Mouse (Mus musculus) neural tube, embryonic 11.5 days (tissue): Measurements from ENCODE around the gene Syngap1. TPM values are rescaled to one million over a fixed set of nuclear protein-coding genes. Genes with fewer than 3 reads are reported as not detected.
"Not testable (repeated sequence)": the region's sequence is repeated elsewhere in the genome, so short reads cannot be mapped to it uniquely, and the experiment has no call there.

ENCODE experiments used
- ATAC-seq: fragments of 200-750 bp; cut with Nextera tagmentation; 2 replicates; pipeline ENCODE4 v1.8.0; 2017; ENCODE audit warnings: moderate number of reproducible peaks, mild to moderate bottlenecking, moderate TSS enrichment, moderate library complexity; ENCODE audit not compliant: insufficient read depth, low FRiP score, low TSS enrichment
- DNase-seq: peaks from one replicate; pipeline ENCODE4 v3.0.0-alpha.2; 2015; ENCODE audit warnings: low spot score
- H3K27ac ChIP-seq: fragments of 300-500 bp; sonication (generic); 2 replicates; pipeline ENCODE4 v1.5.1; 2014; ENCODE audit warnings: low read depth, mild to moderate bottlenecking, low read length
- H3K27me3 ChIP-seq: fragments of 300-500 bp; sonication (generic); 2 replicates; pipeline ENCODE4 v1.6.1; 2014; ENCODE audit warnings: mild to moderate bottlenecking, low read length, mixed read lengths; ENCODE audit not compliant: control insufficient read depth, insufficient read depth
- H3K36me3 ChIP-seq: fragments of 300-500 bp; sonication (generic); 2 replicates; pipeline ENCODE4 v1.6.1; 2014; ENCODE audit warnings: mild to moderate bottlenecking, low read length, moderate library complexity, mixed read lengths; ENCODE audit not compliant: control insufficient read depth, insufficient read depth
- H3K4me1 ChIP-seq: fragments of 300-500 bp; sonication (generic); 2 replicates; pipeline ENCODE4 v1.6.1; 2014; ENCODE audit warnings: low read length, mixed read lengths; ENCODE audit not compliant: control insufficient read depth, insufficient read depth
- H3K4me2 ChIP-seq: fragments of 300-500 bp; sonication (generic); 2 replicates; pipeline ENCODE4 v1.6.1; 2014; ENCODE audit warnings: low read depth, mild to moderate bottlenecking, moderate library complexity
- H3K4me3 ChIP-seq: fragments of 300-500 bp; sonication (generic); 2 replicates; pipeline ENCODE4 v1.5.1; 2014; ENCODE audit warnings: low read depth, low read length
- H3K9ac ChIP-seq: fragments of 300-500 bp; sonication (generic); 2 replicates; pipeline ENCODE4 v1.6.1; 2014; ENCODE audit warnings: mild to moderate bottlenecking, low read length
- H3K9me3 ChIP-seq: fragments of 300-500 bp; sonication (generic); 2 replicates; pipeline ENCODE4 v1.6.1; 2016; ENCODE audit warnings: low read length; ENCODE audit not compliant: control insufficient read depth
- WGBS: fragments of 180-500 bp; shearing (Covaris S2); extraction: QIAGEN DNeasy Blood & Tissue Kit; methylation state at CpG from one replicate; pipeline ENCODE4 v1.1.7; 2014; 5-methylcytosine and 5-hydroxymethylcytosine counted together
- polyA plus RNA-seq: library from polyadenylated mRNA; unstranded; fragments of >200 nt; fragmentation: Nextera tagmentation; extraction: Ambion mirVana; gene quantifications from 2 replicates; pipeline ENCODE4 v1.2.1, GENCODE M21; 2014

Syngap1 gene
- 2.6 and 2.8 TPM in 2 replicates for polyA plus RNA-seq

- Histone ChIP-seq H3K27me3 (no peaks in the 10 kb centered on the region), H3K4me1 (peaks cover 13% of the 10 kb centered on the region), H3K4me2 (peak within 1 kb of the TSS; percentile 63), H3K36me3 (peaks cover 2% of the 10 kb centered on the region; the same call in 1 of the 2 replicates), H3K9ac (peak within 1 kb of the TSS; percentile 65), H3K4me3 (peak within 1 kb of the TSS; percentile 65), H3K9me3 (no peaks in the 10 kb centered on the region), H3K27ac (peak within 1 kb of the TSS; percentile 73)
- DNase-seq (peak; percentile 47), ATAC-seq (no peak)
- 2% methylated on average over 21 of the region's 24 CpGs for WGBS
These were observed at the start of gene Syngap1 for GRCm38 (mm10) chr17:26941031-26941789. Gene Syngap1 (plus strand): TSS chr17:26941253.

DNA sequence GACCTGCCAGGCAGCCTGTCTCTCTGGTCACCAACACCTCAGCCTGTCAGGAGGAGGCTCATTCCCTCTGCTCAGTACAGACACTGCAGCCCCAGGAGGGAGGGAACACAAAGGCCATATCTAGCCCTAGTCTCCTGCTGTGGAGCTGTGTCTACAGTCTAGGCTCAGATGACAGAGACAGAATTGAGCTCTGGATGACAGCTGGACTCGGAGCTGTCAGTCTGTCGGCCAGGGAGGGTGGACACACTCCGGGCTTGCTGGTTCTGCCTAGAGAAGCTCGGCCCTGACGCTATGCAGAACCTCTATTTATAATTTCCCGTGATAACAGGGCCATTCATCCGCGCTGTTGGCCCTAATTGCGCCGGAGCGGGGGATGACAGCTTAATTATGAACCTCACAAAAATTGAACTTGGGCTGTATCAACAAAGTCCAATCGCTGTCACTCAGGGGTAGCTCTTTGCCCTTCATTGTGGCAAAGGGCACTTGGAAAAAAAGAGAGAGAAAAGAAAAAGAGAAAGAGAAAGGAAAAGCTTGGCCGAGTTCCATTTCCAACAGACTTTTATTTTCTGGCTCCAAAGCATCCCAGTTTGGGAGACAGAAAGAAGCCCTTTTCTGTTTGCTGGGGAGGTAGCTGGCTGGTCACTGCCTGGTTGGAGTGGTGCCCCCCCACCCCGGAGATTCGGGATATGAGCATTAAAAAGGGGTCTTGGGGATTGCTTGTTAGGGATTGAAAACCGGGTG lies 48.2 kb upstream of the Syngap1 start:
- Histone ChIP-seq H3K36me3 (no peaks in the 10 kb centered on the region), H3K9me3 (no peaks in the 10 kb centered on the region), H3K4me3 (no peak overlapping the region), H3K4me1 (no peaks in the 10 kb centered on the region), H3K9ac (no peak overlapping the region), H3K4me2 (no peak overlapping the region), H3K27ac (no peak overlapping the region), H3K27me3 (no peaks in the 10 kb centered on the region)
- 69% methylated on average over 16 of the region's 16 CpGs for WGBS
- ATAC-seq (no peak), DNase-seq (no peak)

GRCm38 (mm10) chr17:26893492-26893891 lies 47.6 kb upstream of the Syngap1 start:
- Histone ChIP-seq H3K36me3 (no peaks in the 10 kb centered on the region), H3K4me1 (no peaks in the 10 kb centered on the region), H3K27ac (no peak overlapping the region), H3K9me3 (no peaks in the 10 kb centered on the region), H3K27me3 (no peaks in the 10 kb centered on the region), H3K9ac (no peak overlapping the region), H3K4me2 (no peak overlapping the region), H3K4me3 (no peak overlapping the region)
- DNase-seq, result no peak
- no peak for ATAC-seq
- WGBS, result 63% methylated on average over 6 of the region's 6 CpGs

- no peak overlapping the region for H3K4me3 ChIP-seq
- no peaks in the 10 kb centered on the region for H3K36me3 ChIP-seq
- DNase-seq, result no peak
- H3K4me2 ChIP-seq, result no peak overlapping the region
- H3K9me3 ChIP-seq, result no peaks in the 10 kb centered on the region
- whole genome bisulfite sequencing, result 81% methylated on average over 6 of the region's 6 CpGs
- H3K4me1 ChIP-seq, result no peaks in the 10 kb centered on the region
- H3K27me3 ChIP-seq, result no peaks in the 10 kb centered on the region
- no peak for ATAC-seq
- H3K9ac ChIP-seq, result no peak overlapping the region
- H3K27ac ChIP-seq, result no peak overlapping the region
These were observed 46.7 kb upstream of the Syngap1 start for GRCm38 (mm10) chr17:26894342-26894741.

DNA sequence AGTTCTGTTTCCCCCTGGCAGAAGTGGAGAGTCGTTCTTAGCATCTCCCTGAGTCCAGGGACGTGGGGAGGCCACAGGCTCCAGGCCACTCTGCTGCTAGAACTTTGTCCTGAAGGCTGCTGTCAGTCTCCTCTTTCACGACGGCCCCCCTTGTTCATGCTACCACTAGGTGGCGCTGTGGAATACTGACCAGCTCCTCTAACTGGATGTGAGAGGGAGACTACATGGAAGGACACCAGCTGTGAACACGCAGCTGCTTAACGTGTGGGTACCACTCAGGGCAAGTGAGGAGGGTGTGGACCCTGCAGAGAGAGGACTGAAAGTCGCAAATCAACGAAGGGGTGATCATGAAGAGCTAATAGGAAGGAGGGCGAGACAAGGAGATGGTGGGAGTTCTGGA lies 45.5 kb upstream of the Syngap1 start:
- DNase-seq (peak; percentile 75), ATAC-seq (no peak)
- Histone ChIP-seq H3K9me3 (no peaks in the 10 kb centered on the region), H3K27ac (no peak overlapping the region), H3K4me1 (no peaks in the 10 kb centered on the region), H3K4me3 (no peak overlapping the region), H3K36me3 (no peaks in the 10 kb centered on the region), H3K9ac (no peak overlapping the region), H3K4me2 (no peak overlapping the region), H3K27me3 (no peaks in the 10 kb centered on the region)
- WGBS, result 15% methylated on average over 10 of the region's 10 CpGs

- Histone ChIP-seq H3K4me1 (no peaks in the 10 kb centered on the region), H3K4me3 (no peak overlapping the region), H3K36me3 (no peaks in the 10 kb centered on the region), H3K27me3 (no peaks in the 10 kb centered on the region), H3K4me2 (no peak overlapping the region), H3K9me3 (no peaks in the 10 kb centered on the region), H3K27ac (no peak overlapping the region), H3K9ac (no peak overlapping the region)
- DNase-seq, result no peak
- WGBS, result 85% methylated on average over 6 of the region's 6 CpGs
- no peak for ATAC-seq
These were observed 40.1 kb upstream of the Syngap1 start for GRCm38 (mm10) chr17:26900916-26901315.

DNA sequence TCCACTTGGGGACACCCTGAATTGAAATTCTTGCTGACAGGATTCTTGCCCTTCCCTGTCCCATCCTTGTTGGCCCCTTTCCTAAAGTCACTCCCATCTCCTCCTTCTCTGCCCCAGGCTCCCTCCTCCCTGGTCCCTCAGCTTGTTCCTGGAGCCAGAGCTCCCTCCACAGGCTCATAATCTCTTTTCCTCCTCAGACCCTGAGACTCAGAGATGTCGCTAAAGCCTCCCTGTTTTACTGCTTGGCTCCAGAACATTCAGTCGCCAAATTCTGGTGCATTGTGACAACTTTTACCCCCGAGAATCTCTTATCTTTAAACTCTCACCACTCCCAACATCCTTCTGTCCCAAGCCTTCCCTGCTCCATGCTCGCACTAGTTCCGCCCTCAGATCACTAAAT lies 36.7 kb upstream of the Syngap1 start:
- Histone ChIP-seq H3K9me3 (no peaks in the 10 kb centered on the region), H3K9ac (no peak overlapping the region), H3K4me1 (no peaks in the 10 kb centered on the region), H3K27ac (no peak overlapping the region), H3K4me2 (no peak overlapping the region), H3K27me3 (no peaks in the 10 kb centered on the region), H3K4me3 (no peak overlapping the region), H3K36me3 (no peaks in the 10 kb centered on the region)
- no peak for DNase-seq
- ATAC-seq, result no peak
- WGBS, result 57% methylated on average over 5 of the region's 5 CpGs

DNA sequence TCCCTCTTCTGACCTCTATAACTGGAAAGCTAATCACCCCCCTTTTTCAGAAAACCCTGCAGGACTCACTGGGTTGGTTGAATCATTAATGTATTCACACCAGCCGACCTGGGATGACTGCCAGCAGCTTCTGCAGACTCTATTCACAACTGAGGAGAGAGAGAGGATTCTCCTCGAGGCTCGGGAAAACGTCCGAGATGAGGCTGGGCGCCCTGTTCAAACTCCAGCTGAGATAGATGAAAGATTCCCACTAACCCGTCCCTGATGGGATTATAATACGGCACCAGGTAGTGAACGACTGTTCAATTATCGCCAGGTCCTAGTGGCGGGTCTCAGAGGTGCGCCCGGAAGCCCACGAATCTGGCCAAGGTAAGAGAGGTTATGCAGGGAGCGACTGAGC lies 33.5 kb upstream of the Syngap1 start:
- not testable (repeated sequence) for H3K4me2 ChIP-seq, H3K4me1 ChIP-seq, H3K36me3 ChIP-seq, H3K9ac ChIP-seq, H3K4me3 ChIP-seq, H3K27ac ChIP-seq, H3K27me3 ChIP-seq, DNase-seq, H3K9me3 ChIP-seq, ATAC-seq
- 94% methylated on average over 14 of the region's 15 CpGs for WGBS

DNA sequence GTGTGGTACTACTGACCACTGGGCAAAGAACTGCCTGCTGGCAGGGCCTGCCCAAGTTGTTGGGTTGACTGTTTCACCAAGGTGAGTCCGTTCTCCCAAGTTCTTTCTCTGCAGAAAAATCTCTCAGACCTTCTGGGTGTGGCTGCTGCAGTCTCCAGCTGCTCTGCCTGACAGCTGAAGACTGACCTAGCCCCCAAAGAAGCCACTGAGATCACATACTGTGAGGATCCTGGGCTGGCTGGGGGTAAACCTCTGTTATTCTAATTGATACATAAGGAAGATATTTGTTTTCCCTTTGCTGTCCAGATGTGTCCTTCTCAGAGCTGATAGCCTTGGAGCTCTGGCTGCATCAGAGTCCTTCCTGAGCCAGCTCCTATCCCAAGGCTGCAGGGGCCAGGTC lies 25.8 kb upstream of the Syngap1 start:
- Histone ChIP-seq H3K4me1 (peaks cover 3% of the 10 kb centered on the region; the same call in 1 of the 2 replicates), H3K27ac (no peak overlapping the region), H3K9me3 (no peaks in the 10 kb centered on the region), H3K9ac (no peak overlapping the region), H3K27me3 (no peaks in the 10 kb centered on the region), H3K4me3 (no peak overlapping the region), H3K36me3 (no peaks in the 10 kb centered on the region), H3K4me2 (no peak overlapping the region)
- no peak for ATAC-seq
- 43% methylated on average over 1 of the region's 1 CpGs for WGBS
- DNase-seq, result no peak
